Mouse (Mus musculus) neural tube, embryonic 12.5 days (tissue): Measurements from ENCODE around the gene Prtg. TPM values are rescaled to one million over a fixed set of nuclear protein-coding genes. Genes with fewer than 3 reads are reported as not detected.
A peak's percentile ranks its signal among the peaks of the same experiment; 100 is the strongest.

Experiments
- ATAC-seq: fragments of 200-750 bp; cut with Nextera tagmentation; 2 replicates; pipeline ENCODE4 v1.8.0; 2017; ENCODE audit warnings: low read depth, mild to moderate bottlenecking, moderate TSS enrichment, moderate library complexity; ENCODE audit not compliant: low FRiP score
- H3K27ac ChIP-seq: fragments of 300-500 bp; sonication (generic); 2 replicates; pipeline ENCODE4 v1.5.1; 2016
- H3K27me3 ChIP-seq: fragments of 300-500 bp; sonication (generic); replicated peaks from 2 replicates; pipeline ENCODE4 v1.6.1; 2016; ENCODE audit warnings: mild to moderate bottlenecking
- H3K36me3 ChIP-seq: fragments of 300-500 bp; sonication (generic); 2 replicates; pipeline ENCODE4 v1.6.1; 2016; ENCODE audit warnings: mild to moderate bottlenecking
- H3K4me1 ChIP-seq: fragments of 300-500 bp; sonication (generic); 2 replicates; pipeline ENCODE4 v1.6.1; 2016
- H3K4me2 ChIP-seq: fragments of 300-500 bp; sonication (generic); replicated peaks from 2 replicates; pipeline ENCODE4 v1.6.1; 2016; ENCODE audit warnings: mild to moderate bottlenecking
- H3K4me3 ChIP-seq: fragments of 300-500 bp; sonication (generic); 2 replicates; pipeline ENCODE4 v1.5.1; 2016
- H3K9ac ChIP-seq: fragments of 300-500 bp; sonication (generic); 2 replicates; pipeline ENCODE4 v1.6.1; 2016; ENCODE audit warnings: mild to moderate bottlenecking
- H3K9me3 ChIP-seq: fragments of 300-500 bp; sonication (generic); 2 replicates; pipeline ENCODE4 v1.6.1; 2016; ENCODE audit warnings: mild to moderate bottlenecking
- WGBS: fragments of 180-500 bp; shearing (Covaris S2); methylation state at CpG from one replicate; pipeline ENCODE4 v1.1.7; 2016; 5-methylcytosine and 5-hydroxymethylcytosine counted together
- polyA plus RNA-seq: library from polyadenylated mRNA; unstranded; fragments of >200 nt; fragmentation: Nextera tagmentation; extraction: Ambion mirVana; gene quantifications from 2 replicates; pipeline ENCODE4 v1.2.1, GENCODE M21; 2016

Gene Prtg
- polyA plus RNA-seq, 1 experiment from 2014 or later = 1.2 TPM

GRCm38 (mm10) chr9:72935309-72935708 lies 128.6 kb downstream of the Prtg start:
- Histone ChIP-seq H3K27ac (no peak overlapping the region), H3K4me2 (no peak overlapping the region), H3K4me3 (no peak overlapping the region), H3K9me3 (no peaks in the 10 kb centered on the region), H3K9ac (no peak overlapping the region), H3K4me1 (no peaks in the 10 kb centered on the region), H3K36me3 (peaks cover 7% of the 10 kb centered on the region; the same call in 1 of the 2 replicates), H3K27me3 (no peaks in the 10 kb centered on the region)
- WGBS = 91% methylated on average over 4 of the region's 4 CpGs
- ATAC-seq = no peak

GRCm38 (mm10) chr9:72936301-72936700 lies 129.6 kb downstream of the Prtg start:
- peaks cover 7% of the 10 kb centered on the region; the same call in 1 of the 2 replicates for H3K36me3 ChIP-seq
- no peaks in the 10 kb centered on the region for H3K4me1 ChIP-seq
- 77% methylated on average over 2 of the region's 2 CpGs for WGBS
- H3K4me3 ChIP-seq = no peak overlapping the region
- ATAC-seq = no peak
- no peak overlapping the region for H3K9ac ChIP-seq
- H3K27me3 ChIP-seq = no peaks in the 10 kb centered on the region
- H3K27ac ChIP-seq = no peak overlapping the region
- no peaks in the 10 kb centered on the region for H3K9me3 ChIP-seq
- no peak overlapping the region for H3K4me2 ChIP-seq

DNA sequence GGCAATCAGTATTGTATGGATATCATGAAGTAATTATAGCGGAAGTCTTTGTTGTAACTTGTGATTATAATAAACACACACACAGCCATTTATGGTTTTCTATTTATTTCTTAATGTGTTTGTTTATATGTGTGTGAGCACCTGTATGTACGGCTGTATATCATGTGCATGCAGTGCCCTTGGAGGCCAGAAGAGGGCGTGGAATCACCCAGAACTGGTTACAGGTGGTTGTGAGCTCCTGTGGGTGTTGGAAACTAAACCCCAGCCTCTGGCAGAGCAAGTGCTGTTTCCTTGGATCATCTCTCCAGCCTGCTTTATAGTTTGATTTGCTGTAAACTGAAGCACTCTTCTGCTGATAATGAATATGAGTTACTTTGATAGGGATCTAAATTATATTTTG lies 136.8 kb downstream of the Prtg start:
- H3K9ac ChIP-seq = no peak overlapping the region
- no peak overlapping the region for H3K4me2 ChIP-seq
- no peak overlapping the region for H3K4me3 ChIP-seq
- H3K27ac ChIP-seq = no peak overlapping the region
- peaks cover 36% of the 10 kb centered on the region for H3K36me3 ChIP-seq
- no peak for ATAC-seq
- 66% methylated on average over 3 of the region's 3 CpGs for WGBS
- H3K4me1 ChIP-seq = no peaks in the 10 kb centered on the region
- H3K9me3 ChIP-seq = peaks cover 6% of the 10 kb centered on the region; the same call in 1 of the 2 replicates
- H3K27me3 ChIP-seq = no peaks in the 10 kb centered on the region

GRCm38 (mm10) chr9:72944286-72944685 lies 137.6 kb downstream of the Prtg start:
- peaks cover 6% of the 10 kb centered on the region; the same call in 1 of the 2 replicates for H3K9me3 ChIP-seq
- peaks cover 36% of the 10 kb centered on the region for H3K36me3 ChIP-seq
- no peak overlapping the region for H3K4me2 ChIP-seq
- ATAC-seq = no peak
- no peaks in the 10 kb centered on the region for H3K27me3 ChIP-seq
- WGBS = 94% methylated on average over 13 of the region's 13 CpGs
- no peaks in the 10 kb centered on the region for H3K4me1 ChIP-seq
- H3K4me3 ChIP-seq = no peak overlapping the region
- H3K27ac ChIP-seq = no peak overlapping the region
- no peak overlapping the region for H3K9ac ChIP-seq

DNA sequence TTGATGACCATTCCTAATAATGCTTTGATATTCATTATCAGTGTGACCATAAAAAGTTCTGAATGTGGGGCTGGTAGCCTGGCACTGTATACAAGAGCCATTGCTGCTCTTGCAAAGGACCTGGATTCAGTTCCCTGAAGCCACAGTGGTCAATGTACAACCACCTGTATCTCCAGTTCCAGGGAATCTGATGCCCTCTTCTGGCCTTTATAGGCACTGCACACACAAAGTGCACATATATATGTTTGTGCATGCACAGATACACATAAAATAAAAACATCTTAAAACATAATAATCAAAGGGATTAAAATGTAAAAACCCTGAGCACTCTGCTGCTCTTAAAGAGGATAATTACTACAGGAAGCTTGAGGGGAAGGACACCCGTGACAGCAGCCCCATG lies 140.3 kb downstream of the Prtg start:
- peaks cover 6% of the 10 kb centered on the region; the same call in 1 of the 2 replicates for H3K9me3 ChIP-seq
- H3K4me2 ChIP-seq = no peak overlapping the region
- 92% methylated on average over 1 of the region's 1 CpGs for WGBS
- no peaks in the 10 kb centered on the region for H3K27me3 ChIP-seq
- H3K27ac ChIP-seq = no peak overlapping the region
- H3K9ac ChIP-seq = no peak overlapping the region
- ATAC-seq = no peak
- no peaks in the 10 kb centered on the region for H3K4me1 ChIP-seq
- H3K36me3 ChIP-seq = peaks cover 36% of the 10 kb centered on the region
- H3K4me3 ChIP-seq = no peak overlapping the region

DNA sequence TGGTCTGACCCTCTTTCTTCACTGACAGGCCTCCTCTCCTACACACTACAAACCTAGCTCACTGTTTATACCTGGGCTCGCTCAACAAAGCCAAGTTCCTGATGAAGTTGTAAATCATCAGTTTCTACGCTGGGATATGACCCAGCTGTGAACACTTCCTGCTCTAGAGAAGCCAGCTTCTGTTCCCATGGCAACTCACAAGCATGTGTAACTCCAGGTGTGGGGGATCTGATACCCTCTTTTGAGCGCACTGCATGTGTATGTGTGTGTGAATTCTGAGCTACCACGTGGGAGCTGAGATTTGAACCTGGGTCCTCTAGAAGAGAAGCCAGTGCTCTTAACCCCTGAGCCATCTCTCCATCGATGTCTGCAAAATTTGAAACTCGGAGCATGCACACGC lies 142.9 kb downstream of the Prtg start:
- H3K27me3 ChIP-seq = no peaks in the 10 kb centered on the region
- no peak overlapping the region for H3K4me2 ChIP-seq
- 74% methylated on average over 7 of the region's 7 CpGs for WGBS
- H3K4me1 ChIP-seq = no peaks in the 10 kb centered on the region
- H3K36me3 ChIP-seq = peaks cover 25% of the 10 kb centered on the region
- H3K4me3 ChIP-seq = no peak overlapping the region
- no peak overlapping the region for H3K27ac ChIP-seq
- no peak for ATAC-seq
- H3K9me3 ChIP-seq = peaks cover 6% of the 10 kb centered on the region; the same call in 1 of the 2 replicates
- H3K9ac ChIP-seq = no peak overlapping the region

DNA sequence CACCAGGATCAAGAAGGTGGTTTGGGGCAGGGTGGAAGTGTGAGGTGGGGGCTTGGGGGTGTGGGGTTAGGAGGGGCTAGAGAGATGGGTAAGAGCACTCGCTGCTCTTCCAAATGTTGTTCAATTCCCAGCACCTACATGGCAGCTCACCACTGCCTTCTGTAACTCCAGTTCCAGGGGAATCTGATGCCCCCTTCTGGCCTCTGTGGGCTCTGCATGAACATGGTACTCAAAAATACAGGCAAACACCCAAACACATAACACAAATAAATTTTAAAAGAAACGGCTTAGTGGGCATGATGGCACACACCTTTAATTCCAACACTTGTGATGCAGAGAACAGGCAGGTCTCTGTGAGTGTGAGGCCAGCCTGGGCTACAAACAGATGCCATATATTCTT lies 148.1 kb downstream of the Prtg start:
- no peaks in the 10 kb centered on the region for H3K36me3 ChIP-seq
- ATAC-seq = no peak

DNA sequence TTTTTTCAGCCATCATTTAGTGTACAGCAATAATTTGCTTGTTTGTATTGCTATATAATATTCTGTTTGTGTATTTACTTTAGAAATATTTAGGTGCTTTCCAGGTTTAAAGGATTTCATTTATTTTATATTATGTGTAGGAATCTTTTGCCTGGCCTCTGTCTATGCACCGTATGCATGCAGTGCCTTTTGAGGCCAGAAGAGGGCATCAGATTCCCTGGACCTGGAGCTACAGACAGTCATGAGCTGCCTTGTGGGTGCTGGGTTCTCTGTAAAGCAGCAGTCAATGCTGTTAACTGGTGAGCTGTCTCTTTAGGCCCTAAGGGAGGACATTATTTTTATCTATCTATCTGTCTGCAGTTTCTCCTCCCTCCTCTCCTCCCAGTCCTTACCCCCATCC lies 148.9 kb downstream of the Prtg start:
- Histone ChIP-seq H3K27ac (no peak overlapping the region), H3K4me1 (peaks cover 6% of the 10 kb centered on the region; the same call in 1 of the 2 replicates), H3K9ac (no peak overlapping the region), H3K4me3 (no peak overlapping the region), H3K36me3 (no peaks in the 10 kb centered on the region), H3K9me3 (no peaks in the 10 kb centered on the region), H3K4me2 (no peak overlapping the region), H3K27me3 (no peaks in the 10 kb centered on the region)
- WGBS = 22% methylated on average over 1 of the region's 1 CpGs
- no peak for ATAC-seq

More for the DNA sequence above, 148.1 kb downstream of the Prtg start:
- Histone ChIP-seq H3K4me3 (no peak overlapping the region), H3K4me2 (no peak overlapping the region), H3K4me1 (peaks cover 6% of the 10 kb centered on the region; the same call in 1 of the 2 replicates), H3K9me3 (no peaks in the 10 kb centered on the region), H3K27ac (no peak overlapping the region), H3K27me3 (no peaks in the 10 kb centered on the region), H3K9ac (no peak overlapping the region)
- 47% methylated on average over 2 of the region's 2 CpGs for WGBS

GRCm38 (mm10) chr9:72958521-72959450 lies 152.1 kb downstream of the Prtg start, which contains the start of the genes Dyx1c1 and Gm44503:
Gene Dyx1c1 (plus strand): TSS chr9:72958785.
Gene Gm44503 (plus strand): TSS chr9:72958852.
- Histone ChIP-seq H3K9ac (peak within 1 kb of the TSS; percentile 45), H3K9me3 (no peaks in the 10 kb centered on the region), H3K27me3 (no peaks in the 10 kb centered on the region), H3K27ac (no peak within 1 kb of the TSS), H3K4me3 (peak within 1 kb of the TSS; percentile 52), H3K4me2 (peak within 1 kb of the TSS; percentile 69), H3K4me1 (peaks cover 6% of the 10 kb centered on the region; the same call in 1 of the 2 replicates), H3K36me3 (no peaks in the 10 kb centered on the region)
- WGBS = 2% methylated on average over 43 of the region's 43 CpGs
- ATAC-seq = peak; percentile 95

DNA sequence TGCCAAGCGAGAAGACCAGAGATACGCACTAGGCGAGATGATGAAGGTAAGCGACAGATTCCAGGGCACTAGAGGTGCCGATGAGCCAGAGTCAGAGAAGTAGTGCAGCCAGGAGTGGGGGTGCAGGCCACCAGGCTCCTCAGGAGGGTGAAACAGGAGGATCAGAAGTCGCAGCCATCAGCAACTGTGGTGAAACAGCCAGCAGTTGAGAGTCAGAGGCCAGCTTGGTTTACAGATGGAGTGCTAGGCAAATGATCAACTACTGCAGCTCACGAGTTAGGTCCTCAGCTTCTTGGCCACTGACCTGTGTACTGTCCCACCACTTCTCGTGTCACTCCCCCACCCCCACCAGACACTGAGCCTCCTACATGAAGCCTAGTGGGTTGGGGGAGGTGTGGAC lies 154.7 kb downstream of the Prtg start:
- no peaks in the 10 kb centered on the region for H3K27me3 ChIP-seq
- WGBS = 76% methylated on average over 8 of the region's 8 CpGs
- no peak overlapping the region for H3K27ac ChIP-seq
- H3K4me2 ChIP-seq = no peak overlapping the region
- H3K9ac ChIP-seq = no peak overlapping the region
- peaks cover 6% of the 10 kb centered on the region; the same call in 1 of the 2 replicates for H3K4me1 ChIP-seq
- no peaks in the 10 kb centered on the region for H3K9me3 ChIP-seq
- H3K4me3 ChIP-seq = no peak overlapping the region
- no peak for ATAC-seq
- H3K36me3 ChIP-seq = no peaks in the 10 kb centered on the region

GRCm38 (mm10) chr9:72961959-72962358 lies 155.3 kb downstream of the Prtg start:
- Histone ChIP-seq H3K27ac (no peak overlapping the region), H3K9ac (no peak overlapping the region), H3K4me3 (no peak overlapping the region), H3K9me3 (no peaks in the 10 kb centered on the region), H3K4me1 (peaks cover 6% of the 10 kb centered on the region; the same call in 1 of the 2 replicates), H3K36me3 (no peaks in the 10 kb centered on the region), H3K27me3 (no peaks in the 10 kb centered on the region), H3K4me2 (no peak overlapping the region)
- no peak for ATAC-seq
- WGBS = 82% methylated on average over 15 of the region's 15 CpGs
